Comparison of ENCODE assay signal across 30 mouse cellular contexts in the genomic region with DNA sequence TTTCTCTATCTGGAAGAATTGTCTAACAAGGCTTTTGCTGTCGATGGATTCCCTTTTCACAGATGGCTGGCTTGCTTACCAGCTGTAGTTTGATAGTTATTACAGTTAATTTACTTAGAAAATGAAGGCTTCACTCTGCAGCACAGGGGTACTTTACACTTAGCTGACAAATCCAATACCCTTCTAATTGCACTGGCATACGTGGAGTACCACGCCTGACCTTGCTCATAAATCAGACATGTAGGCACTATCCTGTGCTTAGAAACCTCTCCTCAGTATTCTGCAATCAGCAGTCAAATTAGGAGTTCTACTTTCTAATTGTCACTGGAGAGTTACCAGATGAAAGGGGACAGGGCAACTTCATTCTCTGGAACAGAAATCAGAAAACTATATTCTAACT.
A peak's percentile ranks its signal among the peaks of the same experiment; 100 is the strongest.
DNase-seq lines count a peak whose midpoint lies in the region; ATAC-seq and TF ChIP-seq lines count a peak whose summit lies in the region.
"Had no signal": no experiment of that assay in that cellular context is flagged by ENCODE, and none has a peak within 500 bp of the region (broad histone marks: within the 10 kb centered on the region; RNA-seq: fewer than 3 reads in every experiment).

No protein-coding gene starts in this region.

- H3K27ac ChIP-seq in hindbrain, embryonic 16.5 days (ENCODE audit: low read depth, low read length) = no peak overlapping the region
- H3K27ac ChIP-seq in hindbrain, embryonic 13.5 days = no peak overlapping the region
- H3K27ac ChIP-seq in kidney, postnatal 0 days = no peak overlapping the region
- H3K27ac ChIP-seq in neural tube, embryonic 13.5 days (replicated peaks) = no peak overlapping the region
- H3K27ac ChIP-seq: embryonic facial prominence, embryonic 13.5 days; heart, embryonic 13.5 days; left cerebral cortex, adult 2 months; limb, embryonic 12.5 days; liver, embryonic 15.5 days; midbrain, embryonic 10.5 days; stomach, postnatal 0 days had no signal

- 60% methylated on average over 3 of the region's 3 CpGs for WGBS in hindbrain, embryonic 16.5 days
- 67% methylated on average over 3 of the region's 3 CpGs for WGBS in hindbrain, embryonic 13.5 days
- WGBS in kidney, postnatal 0 days = 25% methylated on average over 3 of the region's 3 CpGs
- WGBS in neural tube, embryonic 13.5 days = 49% methylated on average over 3 of the region's 3 CpGs

- ATAC-seq in hindbrain, embryonic 16.5 days = peak; percentile 70
- no peak for ATAC-seq in hindbrain, embryonic 13.5 days (ENCODE audit: low FRiP score)
- ATAC-seq in kidney, postnatal 0 days (replicated peaks; ENCODE audit: low FRiP score, low read depth) = no peak
- ATAC-seq in neural tube, embryonic 13.5 days (ENCODE audit: low read depth) = peak; percentile 65; the same call in 1 of the 2 replicates
- ATAC-seq in megakaryocyte progenitor cell, adult 5-6 weeks (replicated peaks; ENCODE audit: poor library complexity) = no peak
- ATAC-seq: intestine, embryonic 16.5 days; midbrain, embryonic 16.5 days had no signal

- H3K9ac ChIP-seq in hindbrain, embryonic 16.5 days (ENCODE audit: low read depth, low read length) = no peak overlapping the region
- no peak overlapping the region for H3K9ac ChIP-seq in hindbrain, embryonic 13.5 days
- H3K9ac ChIP-seq in kidney, postnatal 0 days (ENCODE audit: low read depth, low read length) = no peak overlapping the region
- H3K9ac ChIP-seq in neural tube, embryonic 13.5 days = no peak overlapping the region
- H3K9ac ChIP-seq: embryonic facial prominence, embryonic 13.5 days; heart, embryonic 13.5 days; limb, embryonic 12.5 days; liver, embryonic 15.5 days; lung, embryonic 14.5 days had no signal

- no peaks in the 10 kb centered on the region for H3K27me3 ChIP-seq in hindbrain, embryonic 16.5 days (replicated peaks; ENCODE audit: control insufficient read depth, insufficient read depth, low read length)
- no peaks in the 10 kb centered on the region for H3K27me3 ChIP-seq in hindbrain, embryonic 13.5 days
- no peaks in the 10 kb centered on the region for H3K27me3 ChIP-seq in kidney, postnatal 0 days (ENCODE audit: insufficient read depth, low read length)
- H3K27me3 ChIP-seq in neural tube, embryonic 13.5 days = no peaks in the 10 kb centered on the region
- H3K27me3 ChIP-seq: embryonic facial prominence, embryonic 13.5 days; heart, embryonic 13.5 days; limb, embryonic 12.5 days; liver, embryonic 15.5 days had no signal

- no peaks in the 10 kb centered on the region for H3K36me3 ChIP-seq in hindbrain, embryonic 16.5 days (ENCODE audit: control insufficient read depth, insufficient read depth, low read length)
- no peaks in the 10 kb centered on the region for H3K36me3 ChIP-seq in hindbrain, embryonic 13.5 days
- no peaks in the 10 kb centered on the region for H3K36me3 ChIP-seq in kidney, postnatal 0 days (ENCODE audit: insufficient read depth, low read length)
- no peaks in the 10 kb centered on the region for H3K36me3 ChIP-seq in neural tube, embryonic 13.5 days
- H3K36me3 ChIP-seq: embryonic facial prominence, embryonic 13.5 days; heart, embryonic 13.5 days; limb, embryonic 12.5 days; liver, embryonic 15.5 days; midbrain, embryonic 10.5 days had no signal

- no peak for TF ChIP-seq CTCF in kidney, postnatal 0 days (IDR thresholded peaks at IDR 0.05; ENCODE audit: low read depth)

- no peak overlapping the region for H3K4me2 ChIP-seq in hindbrain, embryonic 16.5 days (ENCODE audit: low read length)
- H3K4me2 ChIP-seq in hindbrain, embryonic 13.5 days = no peak overlapping the region
- H3K4me2 ChIP-seq in kidney, postnatal 0 days (ENCODE audit: low read length) = no peak overlapping the region
- H3K4me2 ChIP-seq in neural tube, embryonic 13.5 days = no peak overlapping the region
- H3K4me2 ChIP-seq: embryonic facial prominence, embryonic 13.5 days; heart, embryonic 13.5 days; limb, embryonic 12.5 days; liver, embryonic 15.5 days; lung, embryonic 14.5 days had no signal

- H3K4me1 ChIP-seq in hindbrain, embryonic 16.5 days (ENCODE audit: control insufficient read depth, insufficient read depth, low read depth, low read length) = no peaks in the 10 kb centered on the region
- H3K4me1 ChIP-seq in hindbrain, embryonic 13.5 days (replicated peaks) = no peaks in the 10 kb centered on the region
- H3K4me1 ChIP-seq in kidney, postnatal 0 days (replicated peaks; ENCODE audit: insufficient read depth, low read length) = no peaks in the 10 kb centered on the region
- H3K4me1 ChIP-seq in neural tube, embryonic 13.5 days (replicated peaks) = no peaks in the 10 kb centered on the region
- H3K4me1 ChIP-seq: embryonic facial prominence, embryonic 13.5 days; heart, embryonic 13.5 days; limb, embryonic 12.5 days; liver, embryonic 15.5 days; midbrain, embryonic 10.5 days had no signal

- DNase-seq in kidney, postnatal 0 days (ENCODE audit: low spot score) = peak; percentile 39
- no peak for DNase-seq in kidney, adult 8-10 months
- no peak for DNase-seq in neural tube, embryonic 10.5 days (ENCODE audit: extremely low spot score, low spot score)
- DNase-seq: adrenal gland, postnatal 14 days; cerebellum, adult 11-12 months; cerebellum, adult 9-11 months; embryo, embryonic 11 days; gastrocnemius, postnatal 10 days; heart, postnatal 10 days; kidney, postnatal 14 days; lung, embryonic 14.5 days; lung, postnatal 14 days; right cerebral cortex, postnatal 4 days; thymus, adult 18-20 months; thymus, postnatal 25 days had no signal

- H3K9me3 ChIP-seq in hindbrain, embryonic 16.5 days (ENCODE audit: control insufficient read depth, low read length) = no peaks in the 10 kb centered on the region
- H3K9me3 ChIP-seq in hindbrain, embryonic 13.5 days = no peaks in the 10 kb centered on the region
- H3K9me3 ChIP-seq in kidney, postnatal 0 days (replicated peaks; ENCODE audit: low read length) = no peaks in the 10 kb centered on the region
- no peaks in the 10 kb centered on the region for H3K9me3 ChIP-seq in neural tube, embryonic 13.5 days
- H3K9me3 ChIP-seq: embryonic facial prominence, embryonic 13.5 days; heart, embryonic 13.5 days; limb, embryonic 12.5 days; liver, embryonic 15.5 days; midbrain, embryonic 10.5 days had no signal

- H3K4me3 ChIP-seq in hindbrain, embryonic 16.5 days (ENCODE audit: low read length) = no peak overlapping the region
- no peak overlapping the region for H3K4me3 ChIP-seq in hindbrain, embryonic 13.5 days
- no peak overlapping the region for H3K4me3 ChIP-seq in kidney, postnatal 0 days (replicated peaks; ENCODE audit: low read depth, low read length)
- H3K4me3 ChIP-seq in neural tube, embryonic 13.5 days = no peak overlapping the region
- H3K4me3 ChIP-seq: embryonic facial prominence, embryonic 13.5 days; erythroblast, embryonic 14.5 days; heart, embryonic 13.5 days; left cerebral cortex, adult 2 months; limb, embryonic 12.5 days; liver, embryonic 15.5 days; midbrain, embryonic 10.5 days; myocyte had no signal

Comparison
In these comparisons a context has a peak if more than half of its experiments do, and no peak if none do; other contexts are left out.
1. ATAC-seq: peak in hindbrain, embryonic 16.5 days (single experiment) and neural tube, embryonic 13.5 days (single experiment); none in hindbrain, embryonic 13.5 days (single experiment), kidney, postnatal 0 days (single experiment) and megakaryocyte progenitor cell, adult 5-6 weeks (single experiment).